Mouse (Mus musculus): ENCODE results near the gene Gmeb1. TPM values are rescaled to one million over a fixed set of nuclear protein-coding genes. Genes with fewer than 3 reads are reported as not detected.

Gene Gmeb1
- total and polyA plus RNA-seq, 2 experiments from 2014 or later = 7.6 to 16.4 TPM

GRCm38 (mm10) chr4:132217781-132218180 is 43.6 kb downstream of the Gmeb1 start:
- Histone ChIP-seq H3K36me3 (replicated peaks; ENCODE audit: control insufficient read depth, insufficient read depth, low read length) (no peaks in the 10 kb centered on the region), H3K4me1 (ENCODE audit: control insufficient read depth, insufficient read depth) (0 out of 2 replicates have a peak, but pooled peaks cover 3% of the 10 kb centered on the region), H3K9me3 (replicated peaks; ENCODE audit: control insufficient read depth, low read length) (no peaks in the 10 kb centered on the region), H3K4me2 (ENCODE audit: low read depth, low read length) (no peak overlapping the region), H3K27me3 (ENCODE audit: control insufficient read depth, insufficient read depth, low read length) (no peaks in the 10 kb centered on the region), H3K4me3 (ENCODE audit: low read depth, low read length) (no peak overlapping the region), H3K9ac (replicated peaks; ENCODE audit: low read depth, low read length) (no peak overlapping the region), H3K27ac (ENCODE audit: low read depth) (no peak overlapping the region)
- TF ChIP-seq CTCF (IDR thresholded peaks at IDR 0.05; ENCODE audit: low read depth) (no peak), EP300 (IDR thresholded peaks at IDR 0.05; ENCODE audit: low read depth) (no peak)
- ATAC-seq (ENCODE audit: insufficient read depth, low read depth) = no peak
- 45% methylated on average over 2 of the region's 2 CpGs for WGBS
- no peak for DNase-seq (ENCODE audit: low spot score)

GRCm38 (mm10) chr4:132216602-132217001 is 44.8 kb downstream of the Gmeb1 start:
- 0 out of 2 replicates have a peak, but pooled peaks cover 7% of the 10 kb centered on the region for H3K4me1 ChIP-seq (ENCODE audit: control insufficient read depth, insufficient read depth)
- no peak for ATAC-seq (ENCODE audit: insufficient read depth, low read depth)
- TF ChIP-seq EP300 (IDR thresholded peaks at IDR 0.05; ENCODE audit: low read depth) = no peak
- TF ChIP-seq CTCF (IDR thresholded peaks at IDR 0.05; ENCODE audit: low read depth) = no peak
- no peak overlapping the region for H3K27ac ChIP-seq (ENCODE audit: low read depth)
- H3K27me3 ChIP-seq (ENCODE audit: control insufficient read depth, insufficient read depth, low read length) = no peaks in the 10 kb centered on the region
- no peak overlapping the region for H3K4me2 ChIP-seq (ENCODE audit: low read depth, low read length)
- no peak overlapping the region for H3K4me3 ChIP-seq (ENCODE audit: low read depth, low read length)
- 8% methylated on average over 1 of the region's 1 CpGs for WGBS
- no peak overlapping the region for H3K9ac ChIP-seq (replicated peaks; ENCODE audit: low read depth, low read length)
- no peaks in the 10 kb centered on the region for H3K9me3 ChIP-seq (replicated peaks; ENCODE audit: control insufficient read depth, low read length)
- H3K36me3 ChIP-seq (replicated peaks; ENCODE audit: control insufficient read depth, insufficient read depth, low read length) = no peaks in the 10 kb centered on the region
- DNase-seq (ENCODE audit: low spot score) = no peak

- 57% methylated on average over 4 of the region's 4 CpGs for WGBS
- Histone ChIP-seq H3K9ac (replicated peaks; ENCODE audit: low read depth, low read length) (no peak overlapping the region), H3K27me3 (ENCODE audit: control insufficient read depth, insufficient read depth, low read length) (no peaks in the 10 kb centered on the region), H3K36me3 (replicated peaks; ENCODE audit: control insufficient read depth, insufficient read depth, low read length) (peaks cover 5% of the 10 kb centered on the region; the same call in 1 of the 2 replicates), H3K9me3 (replicated peaks; ENCODE audit: control insufficient read depth, low read length) (no peaks in the 10 kb centered on the region), H3K4me1 (ENCODE audit: control insufficient read depth, insufficient read depth) (peaks cover 16% of the 10 kb centered on the region), H3K4me2 (ENCODE audit: low read depth, low read length) (no peak overlapping the region), H3K4me3 (ENCODE audit: low read depth, low read length) (no peak overlapping the region), H3K27ac (ENCODE audit: low read depth) (no peak overlapping the region)
- no peak for ATAC-seq (ENCODE audit: insufficient read depth, low read depth)
- no peak for DNase-seq (ENCODE audit: low spot score)
- TF ChIP-seq EP300 (IDR thresholded peaks at IDR 0.05; ENCODE audit: low read depth) (no peak), CTCF (IDR thresholded peaks at IDR 0.05; ENCODE audit: low read depth) (no peak)
Measured at GRCm38 (mm10) chr4:132214847-132215246, 46.6 kb downstream of the Gmeb1 start.

GRCm38 (mm10) chr4:132211953-132212734 is 49.3 kb downstream of the Gmeb1 start, which contains the start of gene Ythdf2:
Gene Ythdf2 (minus strand): TSS chr4:132212303.
- TF ChIP-seq CTCF (IDR thresholded peaks at IDR 0.05; ENCODE audit: low read depth) (peak; percentile 82), EP300 (IDR thresholded peaks at IDR 0.05; ENCODE audit: low read depth) (peak; percentile 37; the same call in 1 of the 2 replicates)
- ATAC-seq (ENCODE audit: insufficient read depth, low read depth) = peak; percentile 98
- no peaks in the 10 kb centered on the region for H3K27me3 ChIP-seq (ENCODE audit: control insufficient read depth, insufficient read depth, low read length)
- peak within 1 kb of the TSS; percentile 92 for H3K27ac ChIP-seq (ENCODE audit: low read depth)
- WGBS = 2% methylated on average over 56 of the region's 78 CpGs
- H3K9ac ChIP-seq (replicated peaks; ENCODE audit: low read depth, low read length) = peak within 1 kb of the TSS; percentile 98
- peak; percentile 95 for DNase-seq (ENCODE audit: low spot score)
- no peaks in the 10 kb centered on the region for H3K9me3 ChIP-seq (replicated peaks; ENCODE audit: control insufficient read depth, low read length)
- H3K4me1 ChIP-seq (ENCODE audit: control insufficient read depth, insufficient read depth) = peaks cover 17% of the 10 kb centered on the region
- H3K4me2 ChIP-seq (ENCODE audit: low read depth, low read length) = peak within 1 kb of the TSS; percentile 90
- peak within 1 kb of the TSS; percentile 88 for H3K4me3 ChIP-seq (ENCODE audit: low read depth, low read length)
- H3K36me3 ChIP-seq (replicated peaks; ENCODE audit: control insufficient read depth, insufficient read depth, low read length) = peaks cover 17% of the 10 kb centered on the region

- Histone ChIP-seq H3K4me2 (ENCODE audit: low read depth, low read length) (peak overlapping the region; percentile 90), H3K9ac (replicated peaks; ENCODE audit: low read depth, low read length) (peak overlapping the region; percentile 98), H3K4me1 (ENCODE audit: control insufficient read depth, insufficient read depth) (peaks cover 13% of the 10 kb centered on the region), H3K36me3 (replicated peaks; ENCODE audit: control insufficient read depth, insufficient read depth, low read length) (peaks cover 21% of the 10 kb centered on the region), H3K27me3 (ENCODE audit: control insufficient read depth, insufficient read depth, low read length) (no peaks in the 10 kb centered on the region), H3K9me3 (replicated peaks; ENCODE audit: control insufficient read depth, low read length) (no peaks in the 10 kb centered on the region), H3K4me3 (ENCODE audit: low read depth, low read length) (peak overlapping the region; percentile 88), H3K27ac (ENCODE audit: low read depth) (peak overlapping the region; percentile 92)
- no peak for DNase-seq (ENCODE audit: low spot score)
- TF ChIP-seq EP300 (IDR thresholded peaks at IDR 0.05; ENCODE audit: low read depth) = no peak
- no peak for TF ChIP-seq CTCF (IDR thresholded peaks at IDR 0.05; ENCODE audit: low read depth)
- WGBS = under 1% methylated on average over 80 of the region's 89 CpGs
- ATAC-seq (ENCODE audit: insufficient read depth, low read depth) = peak; percentile 66
Measured at GRCm38 (mm10) chr4:132211091-132211942, 50.1 kb downstream of the Gmeb1 start.
